In the genomic region with DNA sequence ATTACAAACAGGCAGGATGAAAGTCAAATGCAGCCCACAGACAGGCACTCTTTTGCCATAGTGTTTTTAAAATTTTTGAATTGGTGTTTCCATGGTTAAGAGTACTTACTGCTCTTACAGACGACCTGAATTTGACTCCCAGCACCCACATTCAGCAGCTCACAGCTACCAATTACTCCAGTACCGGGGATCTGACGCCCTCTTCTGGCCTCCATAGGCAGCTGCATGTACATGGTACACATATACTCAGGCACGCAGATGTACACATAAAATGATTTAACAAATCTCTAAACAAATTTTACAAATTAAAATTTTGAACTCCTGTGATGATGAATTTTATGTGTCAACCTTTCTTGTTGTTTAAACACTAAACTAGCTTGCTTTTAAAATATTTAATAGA, we compare ENCODE assay signal across 21 mouse cellular contexts. TPM values are rescaled to one million over a fixed set of nuclear protein-coding genes. Genes with fewer than 3 reads are reported as not detected.
DNase-seq lines count a peak whose midpoint lies in the region; ATAC-seq and TF ChIP-seq lines count a peak whose summit lies in the region.
"Had no signal": no experiment of that assay in that cellular context is flagged by ENCODE, and none has a peak within 500 bp of the region (broad histone marks: within the 10 kb centered on the region; RNA-seq: fewer than 3 reads in every experiment).

No protein-coding gene starts in this region.

- 0 out of 2 replicates have a peak, but pooled peaks have one; percentile 17 for TF ChIP-seq CTCF in liver, embryonic 14.5 days (IDR thresholded peaks at IDR 0.05; ENCODE audit: low read depth)

- no peak overlapping the region for H3K9ac ChIP-seq in liver, embryonic 14.5 days (replicated peaks)
- H3K9ac ChIP-seq in intestine, embryonic 15.5 days: no peak overlapping the region
- H3K9ac ChIP-seq: embryonic facial prominence, embryonic 15.5 days; heart, embryonic 13.5 days; hindbrain, embryonic 13.5 days had no signal

- no peak for TF ChIP-seq EP300 in liver, embryonic 14.5 days (IDR thresholded peaks at IDR 0.05; ENCODE audit: low read depth)

- no peak overlapping the region for H3K4me3 ChIP-seq in liver, embryonic 14.5 days (ENCODE audit: insufficient read depth in 1 of 2, low read depth in 2 of 2, low read length in 2 of 2)
- H3K4me3 ChIP-seq in intestine, embryonic 15.5 days (replicated peaks): no peak overlapping the region
- H3K4me3 ChIP-seq: embryonic facial prominence, embryonic 15.5 days; erythroblast, embryonic 14.5 days; forebrain, embryonic 10.5 days; gastrocnemius, adult 2 months; heart, embryonic 13.5 days; hindbrain, embryonic 13.5 days had no signal

- 65% methylated on average over 4 of the region's 4 CpGs for WGBS in liver, embryonic 14.5 days (ENCODE audit: insufficient replicate concordance)
- WGBS in intestine, embryonic 15.5 days: 74% methylated on average over 4 of the region's 4 CpGs

- H3K27me3 ChIP-seq in liver, embryonic 14.5 days (ENCODE audit: control insufficient read depth, insufficient read depth, low read length): no peaks in the 10 kb centered on the region
- H3K27me3 ChIP-seq in intestine, embryonic 15.5 days (replicated peaks): no peaks in the 10 kb centered on the region
- H3K27me3 ChIP-seq: embryonic facial prominence, embryonic 15.5 days; heart, embryonic 13.5 days; hindbrain, embryonic 13.5 days had no signal

- H3K4me2 ChIP-seq in liver, embryonic 14.5 days (ENCODE audit: low read depth): no peak overlapping the region
- no peak overlapping the region for H3K4me2 ChIP-seq in intestine, embryonic 15.5 days (replicated peaks)
- H3K4me2 ChIP-seq: embryonic facial prominence, embryonic 15.5 days; heart, embryonic 13.5 days; hindbrain, embryonic 13.5 days had no signal

- no peaks in the 10 kb centered on the region for H3K9me3 ChIP-seq in liver, embryonic 14.5 days (ENCODE audit: control insufficient read depth, low read length)
- no peaks in the 10 kb centered on the region for H3K9me3 ChIP-seq in intestine, embryonic 15.5 days
- H3K9me3 ChIP-seq: embryonic facial prominence, embryonic 15.5 days; forebrain, embryonic 10.5 days; heart, embryonic 13.5 days; hindbrain, embryonic 13.5 days had no signal

- ATAC-seq in liver, embryonic 14.5 days (ENCODE audit: insufficient read depth): no peak
- ATAC-seq in intestine, embryonic 15.5 days: no peak
- ATAC-seq: activated CD4-positive, CD25-positive, alpha-beta regulatory T cell, adult 4 months; forebrain, embryonic 14.5 days; hindbrain, postnatal 0 days had no signal

- no peak overlapping the region for H3K27ac ChIP-seq in liver, embryonic 14.5 days
- H3K27ac ChIP-seq in intestine, embryonic 15.5 days: no peak overlapping the region
- H3K27ac ChIP-seq: embryonic facial prominence, embryonic 15.5 days; forebrain, embryonic 10.5 days; gastrocnemius, adult 2 months; heart, embryonic 13.5 days; hindbrain, embryonic 13.5 days; hindbrain, postnatal 0 days had no signal

- no peaks in the 10 kb centered on the region for H3K36me3 ChIP-seq in liver, embryonic 14.5 days (replicated peaks; ENCODE audit: control insufficient read depth, insufficient read depth, low read depth)
- no peaks in the 10 kb centered on the region for H3K36me3 ChIP-seq in intestine, embryonic 15.5 days
- H3K36me3 ChIP-seq: embryonic facial prominence, embryonic 15.5 days; forebrain, embryonic 10.5 days; heart, embryonic 13.5 days; hindbrain, embryonic 13.5 days had no signal

- H3K4me1 ChIP-seq in liver, embryonic 14.5 days (replicated peaks; ENCODE audit: control insufficient read depth in 2 of 2, insufficient read depth in 2 of 2, low read length in 1 of 2): peaks cover 0 to 3% of the 10 kb centered on the region in 2 experiments; a peak in 1 of 4 replicates
- H3K4me1 ChIP-seq in intestine, embryonic 15.5 days (replicated peaks): no peaks in the 10 kb centered on the region
- H3K4me1 ChIP-seq: embryonic facial prominence, embryonic 15.5 days; heart, embryonic 13.5 days; hindbrain, embryonic 13.5 days had no signal

- no peak for DNase-seq in liver, embryonic 14.5 days (ENCODE audit: low read depth in 3 of 3, low spot score in 3 of 3)
- DNase-seq in liver (no peak), ES-CJ7 (ENCODE audit: low read depth, low spot score) (peak; percentile 42), R1 (ENCODE audit: low read depth, low spot score) (peak; percentile 75)
- no peak for DNase-seq in adrenal gland, postnatal 4 days (ENCODE audit: low spot score in 2 of 2)
- DNase-seq: adrenal gland, postnatal 14 days; cerebellum, adult 8-10 months; cerebellum, postnatal 14 days; embryo, embryonic 11 days; gastrocnemius, adult 2 months; gastrocnemius, postnatal 25 days; heart, postnatal 4 days had no signal

RNA-seq across cellular contexts. Expression of a gene that starts 13.2 kb away (rescaled TPM):
- 17.6 and 23.8 TPM in 2 replicates for polyA plus RNA-seq in liver, embryonic 14.5 days (2012; rRNA removed)
- polyA plus RNA-seq in liver, embryonic 14.5 days (2014; fragmentation: Nextera tagmentation; extraction: Ambion mirVana): 33.2 and 34.5 TPM in 2 replicates
- total RNA-seq in adrenal gland, postnatal 4 days (2021): 10 to 100 TPM; 68.4 to 68.7 TPM
- 82.1 and 87.6 TPM in 2 replicates for polyA plus RNA-seq in intestine, embryonic 15.5 days (2015; fragmentation: Nextera tagmentation; extraction: Ambion mirVana)

RNA-seq across cellular contexts. Expression of a gene that starts 30.5 kb away (rescaled TPM):
- polyA plus RNA-seq in liver, embryonic 14.5 days (2012; rRNA removed): 8.8 and 9.0 TPM in 2 replicates
- 12.1 and 14.3 TPM in 2 replicates for polyA plus RNA-seq in liver, embryonic 14.5 days (2014; fragmentation: Nextera tagmentation; extraction: Ambion mirVana)
- total RNA-seq in adrenal gland, postnatal 4 days (2021): 10 to 100 TPM; 31.3 to 33.9 TPM
- 37.6 and 38.7 TPM in 2 replicates for polyA plus RNA-seq in intestine, embryonic 15.5 days (2015; fragmentation: Nextera tagmentation; extraction: Ambion mirVana)

Comparison
In these comparisons a context has a peak if more than half of its experiments do, and no peak if none do; other contexts are left out.
1. DNase-seq: peak in ES-CJ7 (single experiment) and R1 (single experiment); none in liver, embryonic 14.5 days (0 of 3), liver (single experiment) and adrenal gland, postnatal 4 days (0 of 2).